Mouse (Mus musculus): ENCODE results near the gene 2310034G01Rik. TPM values are rescaled to one million over a fixed set of nuclear protein-coding genes. Genes with fewer than 3 reads are reported as not detected.

2310034G01Rik gene
- total and polyA plus RNA-seq, 3 experiments, result 1.1 to 1.6 (median 1.4) TPM

DNA sequence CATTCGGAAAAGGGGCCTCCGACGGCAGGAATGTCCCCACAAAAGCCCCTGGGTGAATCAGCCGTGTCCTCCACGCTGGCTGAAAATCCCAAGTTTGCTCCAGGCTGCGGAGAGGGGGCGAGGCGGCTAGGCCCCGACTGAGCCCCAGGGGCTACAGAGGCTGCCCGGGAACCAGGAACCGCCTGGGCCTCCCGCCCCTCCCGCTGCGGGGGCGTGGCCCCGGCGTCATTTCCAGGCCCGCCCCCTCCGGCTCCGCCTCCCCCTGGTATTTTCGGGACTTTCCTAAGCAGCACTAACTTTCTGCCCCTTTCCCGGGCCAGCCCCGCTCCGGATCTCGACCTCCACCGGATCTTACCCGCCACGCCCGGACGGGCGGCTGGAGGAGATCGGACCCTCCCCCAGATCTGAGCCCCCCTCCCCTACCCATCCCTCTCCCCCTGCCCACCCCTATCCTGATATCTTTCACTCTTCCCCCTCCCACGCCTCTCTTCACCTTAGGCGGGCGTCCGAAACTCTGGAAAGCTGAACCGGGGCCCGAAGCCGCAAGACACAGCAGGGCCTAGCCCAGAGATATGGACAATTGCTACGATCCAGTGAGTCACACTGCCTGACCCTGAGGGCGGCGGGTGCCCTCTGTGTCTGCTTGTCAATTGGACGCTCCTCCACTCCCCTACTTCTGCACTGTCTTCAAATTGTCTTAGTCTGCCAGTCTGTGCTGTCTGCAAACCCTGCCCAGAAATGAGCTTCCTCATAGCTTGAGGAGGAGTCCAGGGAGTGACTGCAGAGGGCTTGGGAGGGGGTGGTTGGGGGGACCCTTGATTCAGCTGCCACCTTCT lies 44.5 kb downstream of the 2310034G01Rik start:
- TF ChIP-seq CHD2 (IDR thresholded peaks at IDR 0.05; ENCODE audit: low read length) (no peak), ZMIZ1 (IDR thresholded peaks at IDR 0.05; ENCODE audit: low read depth, low read length) (peak; percentile 55; the same call in 1 of the 2 replicates), KAT2A (IDR thresholded peaks at IDR 0.05; ENCODE audit: insufficient replicate concordance, low read length) (0 out of 2 replicates have a peak, but pooled peaks have one; percentile 48), SIN3A (IDR thresholded peaks at IDR 0.05; ENCODE audit: low read length) (peak; percentile 76; the same call in 1 of the 2 replicates), MAZ (IDR thresholded peaks at IDR 0.05; ENCODE audit: low read depth, low read length) (peak; percentile 100), POLR2AphosphoS2 (IDR thresholded peaks at IDR 0.05; ENCODE audit: low read depth, low read length) (0 out of 2 replicates have a peak, but pooled peaks have one; percentile 50), ZC3H11A (IDR thresholded peaks at IDR 0.05; ENCODE audit: low read depth, low read length) (no peak), ETS1 (conservative IDR thresholded peaks at IDR 0.05; ENCODE audit: low read depth, low read length) (peak; percentile 32; the same call in 1 of the 2 replicates), NELFE (IDR thresholded peaks at IDR 0.05; ENCODE audit: low read depth, low read length) (peak; percentile 76), NRF1 (IDR thresholded peaks at IDR 0.05; ENCODE audit: low read depth, low read length) (peak; percentile 22; the same call in 1 of the 2 replicates), UBTF (IDR thresholded peaks at IDR 0.05; ENCODE audit: low read depth, low read length) (0 out of 2 replicates have a peak, but pooled peaks have one; percentile 27), ELF1 (IDR thresholded peaks at IDR 0.05; ENCODE audit: low read depth, low read length) (peak; percentile 90), POLR2A (IDR thresholded peaks at IDR 0.05; ENCODE audit: low read depth, low read length) (peak; percentile 83), IRF4 (IDR thresholded peaks at IDR 0.05; ENCODE audit: low read depth, low read length) (peak; percentile 18; the same call in 1 of the 2 replicates), MEF2A (IDR thresholded peaks at IDR 0.05; ENCODE audit: borderline replicate concordance, low read depth, low read length) (peak; percentile 13; the same call in 1 of the 2 replicates), ZNF384 (IDR thresholded peaks at IDR 0.05; ENCODE audit: low read depth, low read length) (no peak), BHLHE40 (IDR thresholded peaks at IDR 0.05; ENCODE audit: low read depth, low read length) (no peak), TBP (conservative IDR thresholded peaks at IDR 0.05; ENCODE audit: low read depth, low read length) (0 out of 2 replicates have a peak, but pooled peaks have one; percentile 52), RCOR1 (conservative IDR thresholded peaks at IDR 0.05; ENCODE audit: low read depth, low read length) (no peak), TCF12 (IDR thresholded peaks at IDR 0.05; ENCODE audit: low read depth, low read length) (peak; percentile 54), SMC3 (IDR thresholded peaks at IDR 0.05; ENCODE audit: low read depth, low read length) (no peak), HCFC1 (IDR thresholded peaks at IDR 0.05; ENCODE audit: low read depth, low read length) (peak; percentile 69)
- peak overlapping the region; percentile 84 to 96 (median 95) for H3K4me3 ChIP-seq (replicated peaks in 1 of 3; ENCODE audit: low read depth in 2 of 3, low read length in 2 of 3, poor library complexity in 1 of 3)
- H3K79me2 ChIP-seq (replicated peaks; ENCODE audit: control insufficient read depth, extremely low read depth, insufficient read depth, poor library complexity, severe bottlenecking), result peaks cover 6% of the 10 kb centered on the region
- peak; percentile 88 for DNase-seq (ENCODE audit: extremely low read depth)
- dilution Hi-C loops (cut with MboI; ENCODE audit: extremely low pct_ligation_motif_present, extremely low pct_unique_long_range_greater_than_20kb, low sequenced_read_pairs) (no loop called here), in situ Hi-C loops (cut with MboI; ENCODE audit: low pct_ligation_motif_present, low pct_unique_long_range_greater_than_20kb, low sequenced_read_pairs) (no loop called here)
- H3K27ac ChIP-seq (ENCODE audit: insufficient read depth, low read depth), result peak overlapping the region; percentile 95
- H3K4me2 ChIP-seq (ENCODE audit: insufficient read depth, low read depth, poor library complexity, severe bottlenecking), result peak overlapping the region; percentile 91
- H3K36me3 ChIP-seq (replicated peaks in 1 of 2; ENCODE audit: control insufficient read depth in 1 of 2, insufficient read depth in 1 of 2, low read length in 1 of 2), result peaks cover 40 to 47% of the 10 kb centered on the region in 2 experiments
- no peaks in the 10 kb centered on the region for H3K27me3 ChIP-seq (replicated peaks)
- no peaks in the 10 kb centered on the region for H3K9me3 ChIP-seq (replicated peaks; ENCODE audit: low read length)
- H3K9ac ChIP-seq (ENCODE audit: insufficient read depth, low read depth), result peak overlapping the region; percentile 85
- peaks cover 8 to 37% of the 10 kb centered on the region in 2 experiments for H3K4me1 ChIP-seq (ENCODE audit: control insufficient read depth in 1 of 2, insufficient read depth in 2 of 2)
